In the genomic region with DNA sequence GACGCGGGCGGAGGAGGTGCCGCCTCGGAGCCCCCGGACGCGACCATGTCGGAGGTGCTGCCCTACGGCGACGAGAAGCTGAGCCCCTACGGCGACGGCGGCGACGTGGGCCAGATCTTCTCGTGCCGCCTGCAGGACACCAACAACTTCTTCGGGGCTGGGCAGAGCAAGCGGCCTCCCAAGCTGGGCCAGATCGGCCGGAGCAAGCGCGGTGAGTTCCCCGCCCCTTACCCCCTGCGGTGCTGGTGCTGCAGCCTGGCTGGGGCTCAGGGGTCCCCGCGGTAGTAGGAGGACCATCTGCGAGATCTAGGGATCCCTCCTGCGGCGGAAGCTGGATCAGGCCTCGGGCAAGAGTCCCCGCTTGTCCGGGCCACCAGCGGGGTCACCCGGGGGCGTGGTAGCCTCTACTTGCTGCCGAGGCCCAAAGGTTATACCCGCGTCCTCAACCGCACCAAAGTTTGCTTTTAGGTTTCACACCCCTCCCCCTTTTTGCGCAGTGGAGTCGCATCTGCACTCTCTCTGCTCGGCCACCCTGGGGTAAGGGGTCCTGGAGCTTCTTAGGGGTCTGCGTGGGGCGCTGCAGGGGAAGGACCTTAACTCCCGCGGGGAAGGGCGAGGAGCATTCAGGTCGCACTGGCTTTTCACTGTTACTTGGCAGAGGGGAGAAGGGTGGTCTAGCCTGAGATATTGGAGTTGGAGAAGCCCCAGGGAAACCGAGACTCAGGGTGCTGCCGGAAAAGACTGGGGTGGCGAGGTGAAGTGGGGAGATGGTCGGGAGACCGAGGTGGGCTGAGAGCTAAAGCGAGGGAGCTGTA, we compare ENCODE assay signal across 8 mouse cellular contexts. TPM values are rescaled to one million over a fixed set of nuclear protein-coding genes. Genes with fewer than 3 reads are reported as not detected.
DNase-seq lines count a peak whose midpoint lies in the region; ATAC-seq and TF ChIP-seq lines count a peak whose summit lies in the region.

No protein-coding gene starts in this region.

- no peak for TF ChIP-seq CTCF in E14TG2a.4 (conservative IDR thresholded peaks at IDR 0.05; ENCODE audit: low read length)
- no peak for TF ChIP-seq CTCF in heart, postnatal 0 days (IDR thresholded peaks at IDR 0.05; ENCODE audit: low read depth)

- H3K27ac ChIP-seq in heart, postnatal 0 days (ENCODE audit: low read depth), result peak overlapping the region; percentile 76; the same call in 1 of the 2 replicates
- H3K27ac ChIP-seq in midbrain, embryonic 14.5 days (replicated peaks; ENCODE audit: low read depth, low read length), result peak overlapping the region; percentile 95

- no peaks in the 10 kb centered on the region for H3K36me3 ChIP-seq in E14TG2a.4 (ENCODE audit: insufficient read depth, low read length)
- no peaks in the 10 kb centered on the region for H3K36me3 ChIP-seq in heart, postnatal 0 days (replicated peaks; ENCODE audit: control insufficient read depth, insufficient read depth, low read length)
- peaks cover 5% of the 10 kb centered on the region; the same call in 1 of the 2 replicates for H3K36me3 ChIP-seq in midbrain, embryonic 14.5 days (ENCODE audit: control insufficient read depth, insufficient read depth, low read length)

- 0 out of 2 replicates have a peak, but pooled peaks have one; percentile 10 for ATAC-seq in heart, postnatal 0 days (ENCODE audit: insufficient read depth, low read depth)
- no peak for ATAC-seq in midbrain, embryonic 14.5 days (ENCODE audit: low FRiP score, low TSS enrichment)

- H3K4me2 ChIP-seq in heart, postnatal 0 days (ENCODE audit: low read depth, low read length), result peak overlapping the region; percentile 99
- H3K4me2 ChIP-seq in midbrain, embryonic 14.5 days (ENCODE audit: low read length), result peak overlapping the region; percentile 81

- no peaks in the 10 kb centered on the region for H3K9me3 ChIP-seq in E14TG2a.4 (ENCODE audit: low read length)
- no peaks in the 10 kb centered on the region for H3K9me3 ChIP-seq in heart, postnatal 0 days (replicated peaks; ENCODE audit: control insufficient read depth, low read length)
- no peaks in the 10 kb centered on the region for H3K9me3 ChIP-seq in midbrain, embryonic 14.5 days (ENCODE audit: control insufficient read depth, low read length)

- peak; percentile 45 for DNase-seq in adrenal gland, postnatal 25 days
- no peak for DNase-seq in adrenal gland, adult 2 months
- peak; percentile 71 for DNase-seq in embryo, embryonic 11 days
- DNase-seq in heart, postnatal 0 days (ENCODE audit: low spot score), result no peak
- peak; percentile 71 to 87 for DNase-seq in kidney, postnatal 25 days
- DNase-seq in midbrain, embryonic 14.5 days, result peak; percentile 71
- no peak for DNase-seq in T-cell, adult 2 months (ENCODE audit: low spot score)

- H3K4me3 ChIP-seq in E14TG2a.4 (replicated peaks; ENCODE audit: low read length), result peak overlapping the region; percentile 84
- peak overlapping the region; percentile 86 for H3K4me3 ChIP-seq in heart, postnatal 0 days (ENCODE audit: low read depth, low read length)
- H3K4me3 ChIP-seq in midbrain, embryonic 14.5 days (replicated peaks; ENCODE audit: low read depth, low read length), result peak overlapping the region; percentile 93

- peak overlapping the region; percentile 64 for H3K9ac ChIP-seq in heart, postnatal 0 days (replicated peaks; ENCODE audit: low read depth, low read length)
- peak overlapping the region; percentile 93 for H3K9ac ChIP-seq in midbrain, embryonic 14.5 days (replicated peaks; ENCODE audit: low read length)

- H3K4me1 ChIP-seq in E14TG2a.4 (replicated peaks; ENCODE audit: low read depth, low read length), result peaks cover 82% of the 10 kb centered on the region
- 0 out of 2 replicates have a peak, but pooled peaks cover 6% of the 10 kb centered on the region for H3K4me1 ChIP-seq in heart, postnatal 0 days (ENCODE audit: control insufficient read depth, insufficient read depth)
- H3K4me1 ChIP-seq in midbrain, embryonic 14.5 days (ENCODE audit: control insufficient read depth, insufficient read depth, low read length), result peaks cover 35% of the 10 kb centered on the region

- under 1% methylated on average over 54 of the region's 58 CpGs for WGBS in heart, postnatal 0 days
- WGBS in midbrain, embryonic 14.5 days, result under 1% methylated on average over 58 of the region's 58 CpGs

- peaks cover 28% of the 10 kb centered on the region for H3K27me3 ChIP-seq in E14TG2a.4 (ENCODE audit: insufficient read depth, low read length)
- peaks cover 73% of the 10 kb centered on the region for H3K27me3 ChIP-seq in heart, postnatal 0 days (ENCODE audit: control insufficient read depth, insufficient read depth, low read length)
- no peaks in the 10 kb centered on the region for H3K27me3 ChIP-seq in midbrain, embryonic 14.5 days (ENCODE audit: control insufficient read depth, insufficient read depth, low read length)

- TF ChIP-seq EP300 in heart, postnatal 0 days (IDR thresholded peaks at IDR 0.05; ENCODE audit: low read depth), result no peak

RNA-seq across cellular contexts. Expression of gene Camk2n1, which starts 1.2 kb away (rescaled TPM):
- 24.8 and 26.3 TPM in 2 replicates for total RNA-seq in adrenal gland, postnatal 25 days (2021)
- total RNA-seq in adrenal gland, adult 2 months (2021), result 10 to 100 TPM; 24.4 to 26.4 TPM
- polyA plus RNA-seq in adrenal gland, adult 2 months (2012; rRNA removed), result 30.9 and 69.4 TPM in 2 replicates
- total RNA-seq in heart, postnatal 0 days (2014; rRNA removed; ENCODE audit: low replicate concordance), result 0.15 and 5.1 TPM in 2 replicates
- polyA plus RNA-seq in heart, postnatal 0 days (2015; fragmentation: Nextera tagmentation; extraction: Ambion mirVana), result 1.6 and 1.8 TPM in 2 replicates
- 15.4 and 20.5 TPM in 2 replicates for polyA plus RNA-seq in midbrain, embryonic 14.5 days (2014; fragmentation: Nextera tagmentation; extraction: Ambion mirVana)

RNA-seq across cellular contexts. Expression of gene Mul1, which starts 20.9 kb away (rescaled TPM):
- total RNA-seq in adrenal gland, postnatal 25 days (2021), result 26.7 and 50.4 TPM in 2 replicates
- total RNA-seq in adrenal gland, adult 2 months (2021), result 10 to 100 TPM; 45.1 to 61.0 TPM
- 20.4 and 26.9 TPM in 2 replicates for polyA plus RNA-seq in adrenal gland, adult 2 months (2012; rRNA removed)
- 40.6 and 43.0 TPM in 2 replicates for total RNA-seq in heart, postnatal 0 days (2014; rRNA removed; ENCODE audit: low replicate concordance)
- polyA plus RNA-seq in heart, postnatal 0 days (2015; fragmentation: Nextera tagmentation; extraction: Ambion mirVana), result 28.9 and 30.0 TPM in 2 replicates
- 22.8 and 23.8 TPM in 2 replicates for polyA plus RNA-seq in midbrain, embryonic 14.5 days (2014; fragmentation: Nextera tagmentation; extraction: Ambion mirVana)

RNA-seq across cellular contexts. Expression of gene Fam43b, which starts 59.0 kb away (rescaled TPM):
- 2.9 and 3.1 TPM in 2 replicates for total RNA-seq in adrenal gland, postnatal 25 days (2021)
- 1 to 10 TPM; 2.1 to 4.8 TPM for total RNA-seq in adrenal gland, adult 2 months (2021)
- polyA plus RNA-seq in adrenal gland, adult 2 months (2012; rRNA removed), result 10.3 and 10.9 TPM in 2 replicates
- not detected in 2 replicates for total RNA-seq in heart, postnatal 0 days (2014; rRNA removed; ENCODE audit: low replicate concordance)
- not detected in 2 replicates for polyA plus RNA-seq in heart, postnatal 0 days (2015; fragmentation: Nextera tagmentation; extraction: Ambion mirVana)
- polyA plus RNA-seq in midbrain, embryonic 14.5 days (2014; fragmentation: Nextera tagmentation; extraction: Ambion mirVana), result 5.4 and 6.7 TPM in 2 replicates

Comparison
In these comparisons a context has a peak if more than half of its experiments do, and no peak if none do; other contexts are left out.
1. DNase-seq: peak in adrenal gland, postnatal 25 days (single experiment), embryo, embryonic 11 days (single experiment), kidney, postnatal 25 days (2 of 2) and midbrain, embryonic 14.5 days (single experiment); none in adrenal gland, adult 2 months (single experiment), heart, postnatal 0 days (single experiment) and T-cell, adult 2 months (single experiment).
2. Peak in every context shown above with its lines, with median percentiles within 50 percentile points of each other: H3K4me3 ChIP-seq.